Mouse (Mus musculus): ENCODE results near the gene Hagh. TPM values are rescaled to one million over a fixed set of nuclear protein-coding genes. Genes with fewer than 3 reads are reported as not detected.

The Hagh gene
- 69.1 and 71.8 TPM in 2 replicates for polyA plus RNA-seq (2015; fragmentation: Nextera tagmentation; extraction: Ambion mirVana)

DNA sequence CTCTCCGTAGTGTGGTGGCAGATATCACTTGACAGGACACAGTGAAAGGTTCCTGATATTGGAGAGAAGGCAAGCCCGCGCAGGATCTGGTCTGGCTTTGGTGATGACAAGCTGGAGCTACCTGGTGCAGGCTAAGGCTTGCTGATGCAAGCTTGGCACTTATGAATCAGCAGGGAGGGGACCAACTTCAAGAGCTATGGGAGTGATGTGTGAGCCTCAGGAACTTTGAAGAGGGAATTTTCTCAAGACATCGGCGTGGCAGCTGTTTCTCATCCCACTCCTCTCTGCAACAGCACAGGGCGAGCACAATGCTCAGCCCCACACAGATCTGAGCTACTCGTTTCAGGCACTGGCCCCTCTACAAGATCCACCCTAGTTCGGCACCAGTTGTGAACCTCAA, at the start of gene Hagh:
Gene Hagh, plus strand, starts transcription at position 302 of the 400 bp plus-strand sequence.
- Histone ChIP-seq H3K4me2 (ENCODE audit: low read depth, low read length) (no peak within 1 kb of the TSS), H3K27me3 (ENCODE audit: control insufficient read depth, insufficient read depth, low read length) (peaks cover 5% of the 10 kb centered on the region), H3K36me3 (ENCODE audit: control insufficient read depth, insufficient read depth) (no peaks in the 10 kb centered on the region), H3K4me3 (ENCODE audit: low read length) (no peak within 1 kb of the TSS), H3K9ac (ENCODE audit: low read length) (no peak within 1 kb of the TSS), H3K27ac (ENCODE audit: low read length) (no peak within 1 kb of the TSS), H3K4me1 (ENCODE audit: control insufficient read depth, insufficient read depth, low read length) (peaks cover 3% of the 10 kb centered on the region), H3K9me3 (replicated peaks; ENCODE audit: control insufficient read depth, low read length) (no peaks in the 10 kb centered on the region)
- 46% methylated on average over 8 of the region's 8 CpGs for WGBS
- no peak for ATAC-seq (replicated peaks; ENCODE audit: extremely low read depth, insufficient read depth, low FRiP score)

GRCm38 (mm10) chr17:24792190-24792589, 47.8 kb upstream of the Hagh start:
- H3K4me3 ChIP-seq (ENCODE audit: low read length): no peak overlapping the region
- no peak for ATAC-seq (replicated peaks; ENCODE audit: extremely low read depth, insufficient read depth, low FRiP score)
- H3K27me3 ChIP-seq (ENCODE audit: control insufficient read depth, insufficient read depth, low read length): no peaks in the 10 kb centered on the region
- H3K27ac ChIP-seq (ENCODE audit: low read length): no peak overlapping the region
- WGBS: 52% methylated on average over 8 of the region's 8 CpGs
- no peaks in the 10 kb centered on the region for H3K9me3 ChIP-seq (replicated peaks; ENCODE audit: control insufficient read depth, low read length)
- no peak overlapping the region for H3K4me2 ChIP-seq (ENCODE audit: low read depth, low read length)
- no peaks in the 10 kb centered on the region for H3K4me1 ChIP-seq (ENCODE audit: control insufficient read depth, insufficient read depth, low read length)
- H3K36me3 ChIP-seq (ENCODE audit: control insufficient read depth, insufficient read depth): no peaks in the 10 kb centered on the region
- H3K9ac ChIP-seq (ENCODE audit: low read length): no peak overlapping the region

DNA sequence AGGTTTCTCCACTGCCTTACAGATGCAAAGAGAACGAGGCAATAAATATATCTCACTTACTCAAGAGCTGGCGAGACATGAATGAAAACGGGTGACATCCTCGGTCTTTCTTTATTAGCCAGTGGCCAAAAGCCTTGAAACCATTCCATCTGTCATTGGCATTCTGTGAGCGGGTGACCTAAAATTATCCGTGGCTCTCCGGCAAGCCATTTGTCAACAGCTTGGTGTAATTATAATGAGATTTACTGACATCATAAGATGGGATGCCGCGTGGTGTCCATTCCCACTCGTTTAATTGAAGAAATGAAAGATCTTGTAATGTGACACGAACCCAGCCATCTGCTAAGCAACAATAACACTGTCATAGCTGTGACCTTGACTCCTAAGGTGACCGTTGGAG, 45.2 kb upstream of the Hagh start:
- Histone ChIP-seq H3K4me3 (ENCODE audit: low read length) (no peak overlapping the region), H3K9me3 (replicated peaks; ENCODE audit: control insufficient read depth, low read length) (no peaks in the 10 kb centered on the region), H3K4me1 (ENCODE audit: control insufficient read depth, insufficient read depth, low read length) (no peaks in the 10 kb centered on the region), H3K4me2 (ENCODE audit: low read depth, low read length) (no peak overlapping the region), H3K9ac (ENCODE audit: low read length) (no peak overlapping the region), H3K27me3 (ENCODE audit: control insufficient read depth, insufficient read depth, low read length) (no peaks in the 10 kb centered on the region), H3K36me3 (ENCODE audit: control insufficient read depth, insufficient read depth) (no peaks in the 10 kb centered on the region), H3K27ac (ENCODE audit: low read length) (no peak overlapping the region)
- WGBS: 71% methylated on average over 12 of the region's 12 CpGs
- ATAC-seq (replicated peaks; ENCODE audit: extremely low read depth, insufficient read depth, low FRiP score): no peak

DNA sequence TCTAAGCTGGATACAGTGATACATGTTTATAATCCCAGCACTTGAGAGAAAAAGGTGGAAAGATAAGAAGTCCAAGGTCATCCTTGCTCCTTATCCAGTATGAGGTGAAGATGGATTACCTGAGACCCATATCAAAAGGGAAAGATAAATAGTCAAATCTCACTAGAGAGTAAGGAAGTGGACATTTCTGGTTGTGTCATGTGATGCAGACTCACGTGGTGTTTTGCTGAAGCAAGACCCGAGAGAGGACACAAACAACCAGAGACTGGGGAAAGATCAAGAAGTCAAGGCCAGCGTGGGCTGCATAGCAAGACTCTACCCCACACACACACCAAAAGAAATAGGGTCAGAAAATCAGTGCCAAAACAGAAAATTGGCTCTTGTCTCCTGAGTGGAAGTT, 43.0 kb upstream of the Hagh start:
- Histone ChIP-seq H3K4me1 (ENCODE audit: control insufficient read depth, insufficient read depth, low read length) (no peaks in the 10 kb centered on the region), H3K4me2 (ENCODE audit: low read depth, low read length) (no peak overlapping the region), H3K9ac (ENCODE audit: low read length) (no peak overlapping the region), H3K9me3 (replicated peaks; ENCODE audit: control insufficient read depth, low read length) (no peaks in the 10 kb centered on the region), H3K36me3 (ENCODE audit: control insufficient read depth, insufficient read depth) (no peaks in the 10 kb centered on the region), H3K27ac (ENCODE audit: low read length) (no peak overlapping the region), H3K27me3 (ENCODE audit: control insufficient read depth, insufficient read depth, low read length) (no peaks in the 10 kb centered on the region), H3K4me3 (ENCODE audit: low read length) (no peak overlapping the region)
- no peak for ATAC-seq (replicated peaks; ENCODE audit: extremely low read depth, insufficient read depth, low FRiP score)
- 56% methylated on average over 3 of the region's 3 CpGs for WGBS

DNA sequence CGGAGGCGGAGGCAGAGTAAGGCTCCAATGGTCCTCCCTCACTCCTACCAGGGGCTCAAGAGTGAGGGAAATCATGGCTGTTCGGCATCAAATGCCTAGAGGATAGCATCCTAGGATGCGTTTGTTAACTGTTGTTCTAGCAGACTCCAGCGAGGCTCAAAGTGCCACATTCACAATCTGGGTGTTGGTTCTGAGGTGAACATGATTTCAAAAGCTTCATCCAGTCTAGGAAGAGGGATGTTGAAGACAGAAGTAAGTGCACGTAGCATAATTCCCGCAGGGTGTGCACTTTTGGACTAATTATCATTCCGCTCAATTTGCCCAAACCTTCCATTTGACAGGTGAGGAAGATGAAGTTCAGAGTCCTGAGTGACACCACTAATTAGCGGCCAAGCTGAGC, 41.7 kb upstream of the Hagh start:
- H3K27me3 ChIP-seq (ENCODE audit: control insufficient read depth, insufficient read depth, low read length): 0 out of 2 replicates have a peak, but pooled peaks cover 2% of the 10 kb centered on the region
- no peaks in the 10 kb centered on the region for H3K9me3 ChIP-seq (replicated peaks; ENCODE audit: control insufficient read depth, low read length)
- 57% methylated on average over 9 of the region's 9 CpGs for WGBS
- H3K36me3 ChIP-seq (ENCODE audit: control insufficient read depth, insufficient read depth): no peaks in the 10 kb centered on the region
- no peak for ATAC-seq (replicated peaks; ENCODE audit: extremely low read depth, insufficient read depth, low FRiP score)
- no peak overlapping the region for H3K9ac ChIP-seq (ENCODE audit: low read length)
- H3K4me2 ChIP-seq (ENCODE audit: low read depth, low read length): no peak overlapping the region
- H3K4me3 ChIP-seq (ENCODE audit: low read length): no peak overlapping the region
- H3K4me1 ChIP-seq (ENCODE audit: control insufficient read depth, insufficient read depth, low read length): no peaks in the 10 kb centered on the region
- no peak overlapping the region for H3K27ac ChIP-seq (ENCODE audit: low read length)

- H3K36me3 ChIP-seq (ENCODE audit: control insufficient read depth, insufficient read depth): no peaks in the 10 kb centered on the region
- no peak overlapping the region for H3K4me3 ChIP-seq (ENCODE audit: low read length)
- 83% methylated on average over 4 of the region's 4 CpGs for WGBS
- no peak overlapping the region for H3K4me2 ChIP-seq (ENCODE audit: low read depth, low read length)
- H3K4me1 ChIP-seq (ENCODE audit: control insufficient read depth, insufficient read depth, low read length): peaks cover 3% of the 10 kb centered on the region; the same call in 1 of the 2 replicates
- ATAC-seq (replicated peaks; ENCODE audit: extremely low read depth, insufficient read depth, low FRiP score): no peak
- 0 out of 2 replicates have a peak, but pooled peaks cover 2% of the 10 kb centered on the region for H3K27me3 ChIP-seq (ENCODE audit: control insufficient read depth, insufficient read depth, low read length)
- no peak overlapping the region for H3K27ac ChIP-seq (ENCODE audit: low read length)
- no peak overlapping the region for H3K9ac ChIP-seq (ENCODE audit: low read length)
- H3K9me3 ChIP-seq (replicated peaks; ENCODE audit: control insufficient read depth, low read length): no peaks in the 10 kb centered on the region
These were observed 40.5 kb upstream of the Hagh start for GRCm38 (mm10) chr17:24799476-24799875.

GRCm38 (mm10) chr17:24800524-24800923, 39.4 kb upstream of the Hagh start:
- Histone ChIP-seq H3K4me1 (ENCODE audit: control insufficient read depth, insufficient read depth, low read length) (peaks cover 3% of the 10 kb centered on the region; the same call in 1 of the 2 replicates), H3K9me3 (replicated peaks; ENCODE audit: control insufficient read depth, low read length) (no peaks in the 10 kb centered on the region), H3K27ac (ENCODE audit: low read length) (no peak overlapping the region), H3K9ac (ENCODE audit: low read length) (no peak overlapping the region), H3K4me3 (ENCODE audit: low read length) (no peak overlapping the region), H3K36me3 (ENCODE audit: control insufficient read depth, insufficient read depth) (no peaks in the 10 kb centered on the region), H3K27me3 (ENCODE audit: control insufficient read depth, insufficient read depth, low read length) (peaks cover 7% of the 10 kb centered on the region), H3K4me2 (ENCODE audit: low read depth, low read length) (no peak overlapping the region)
- no peak for ATAC-seq (replicated peaks; ENCODE audit: extremely low read depth, insufficient read depth, low FRiP score)
- WGBS: 62% methylated on average over 3 of the region's 3 CpGs

DNA sequence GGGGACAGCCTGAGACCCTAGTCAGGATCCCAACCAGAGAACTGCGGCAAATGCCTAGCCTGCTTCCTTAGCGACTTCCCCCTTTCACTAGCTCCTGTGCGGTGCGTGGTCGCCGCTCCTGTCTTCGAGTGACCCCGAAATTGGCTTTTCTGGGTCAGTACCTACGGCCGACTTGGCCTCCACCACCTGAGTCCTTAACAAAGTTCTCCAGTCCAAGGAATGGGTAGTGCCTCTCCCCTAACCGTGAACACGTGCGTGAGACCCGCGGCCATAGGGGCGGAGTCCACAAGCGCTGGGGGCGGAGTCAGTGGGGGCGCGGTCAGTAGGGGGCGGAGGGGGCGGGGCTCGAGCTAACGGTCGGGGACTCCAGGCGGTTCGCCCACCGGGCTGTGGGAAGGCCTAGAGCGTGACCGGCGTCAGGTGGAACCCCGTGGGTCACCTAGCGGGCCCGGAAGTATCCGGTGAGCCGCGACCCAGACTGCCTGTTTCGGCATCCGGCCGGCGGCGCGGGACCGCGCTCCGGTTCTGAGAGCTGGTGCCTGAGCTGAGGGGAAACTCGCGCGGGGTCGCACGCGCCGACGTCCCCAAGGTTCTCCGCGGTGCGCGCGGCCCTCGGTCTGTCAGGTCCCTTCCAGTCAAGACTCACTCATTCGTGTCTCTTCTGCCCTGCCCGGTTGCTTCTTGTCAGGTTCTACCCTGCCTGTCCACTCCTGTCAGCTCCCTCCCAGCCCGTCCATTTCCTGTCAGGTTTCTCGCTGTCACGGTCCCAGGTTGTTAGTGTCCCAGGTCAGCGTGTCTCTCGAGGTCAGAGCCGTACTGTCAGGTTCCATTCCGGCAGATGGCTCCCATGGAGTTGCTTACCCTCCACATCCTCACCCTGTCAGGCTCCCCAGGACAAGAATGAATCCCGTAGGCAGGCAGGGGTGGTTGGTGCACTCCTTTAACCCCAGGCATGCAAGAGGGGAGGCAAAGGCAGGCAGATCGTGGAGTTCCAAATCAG, 35.7 kb upstream of the Hagh start, which contains the start of gene Meiob:
Gene Meiob, plus strand, starts transcription at position 338 of the 1,000 bp plus-strand sequence.
- peaks cover 13% of the 10 kb centered on the region for H3K27me3 ChIP-seq (ENCODE audit: control insufficient read depth, insufficient read depth, low read length)
- H3K36me3 ChIP-seq (ENCODE audit: control insufficient read depth, insufficient read depth): no peaks in the 10 kb centered on the region
- no peaks in the 10 kb centered on the region for H3K9me3 ChIP-seq (replicated peaks; ENCODE audit: control insufficient read depth, low read length)
- peak within 1 kb of the TSS; percentile 69 for H3K4me3 ChIP-seq (ENCODE audit: low read length)
- H3K27ac ChIP-seq (ENCODE audit: low read length): no peak within 1 kb of the TSS
- peak within 1 kb of the TSS; percentile 97 for H3K4me2 ChIP-seq (ENCODE audit: low read depth, low read length)
- peak; percentile 91 for ATAC-seq (replicated peaks; ENCODE audit: extremely low read depth, insufficient read depth, low FRiP score)
- H3K9ac ChIP-seq (ENCODE audit: low read length): peak within 1 kb of the TSS; percentile 75
- under 1% methylated on average over 62 of the region's 71 CpGs for WGBS
- peaks cover 3% of the 10 kb centered on the region; the same call in 1 of the 2 replicates for H3K4me1 ChIP-seq (ENCODE audit: control insufficient read depth, insufficient read depth, low read length)

- H3K4me3 ChIP-seq (ENCODE audit: low read length): no peak overlapping the region
- H3K36me3 ChIP-seq (ENCODE audit: control insufficient read depth, insufficient read depth): no peaks in the 10 kb centered on the region
- H3K9ac ChIP-seq (ENCODE audit: low read length): no peak overlapping the region
- H3K27me3 ChIP-seq (ENCODE audit: control insufficient read depth, insufficient read depth, low read length): peaks cover 6% of the 10 kb centered on the region
- H3K4me2 ChIP-seq (ENCODE audit: low read depth, low read length): no peak overlapping the region
- WGBS: 70% methylated on average over 3 of the region's 3 CpGs
- ATAC-seq (replicated peaks; ENCODE audit: extremely low read depth, insufficient read depth, low FRiP score): no peak
- H3K9me3 ChIP-seq (replicated peaks; ENCODE audit: control insufficient read depth, low read length): no peaks in the 10 kb centered on the region
- H3K27ac ChIP-seq (ENCODE audit: low read length): no peak overlapping the region
- H3K4me1 ChIP-seq (ENCODE audit: control insufficient read depth, insufficient read depth, low read length): no peaks in the 10 kb centered on the region
These were observed 28.7 kb upstream of the Hagh start for GRCm38 (mm10) chr17:24811211-24811610.

All from heart, embryonic 16.5 days (tissue).